Mouse (Mus musculus) frontal cortex, postnatal 36 days (tissue): ENCODE measurements around the gene Trim43a.
"Not testable (repeated sequence)": the region's sequence is repeated elsewhere in the genome, so short reads cannot be mapped to it uniquely, and the experiment has no call there.

Experiments used
- DNase-seq, 2 experiments: peaks; one replicate each; pipeline ENCODE4 v3.0.0; 2022; ENCODE audit warnings: low spot score in 2 of 2

Trim43a gene

GRCm38 (mm10) chr9:88580591-88580990, at the start of gene Trim43a:
TSS of gene Trim43a (plus strand) at chr9:88580891.
- DNase-seq = not testable (repeated sequence)

- DNase-seq = no peak
These were observed 46.6 kb upstream of the Trim43a start for GRCm38 (mm10) chr9:88534093-88534492.

DNA sequence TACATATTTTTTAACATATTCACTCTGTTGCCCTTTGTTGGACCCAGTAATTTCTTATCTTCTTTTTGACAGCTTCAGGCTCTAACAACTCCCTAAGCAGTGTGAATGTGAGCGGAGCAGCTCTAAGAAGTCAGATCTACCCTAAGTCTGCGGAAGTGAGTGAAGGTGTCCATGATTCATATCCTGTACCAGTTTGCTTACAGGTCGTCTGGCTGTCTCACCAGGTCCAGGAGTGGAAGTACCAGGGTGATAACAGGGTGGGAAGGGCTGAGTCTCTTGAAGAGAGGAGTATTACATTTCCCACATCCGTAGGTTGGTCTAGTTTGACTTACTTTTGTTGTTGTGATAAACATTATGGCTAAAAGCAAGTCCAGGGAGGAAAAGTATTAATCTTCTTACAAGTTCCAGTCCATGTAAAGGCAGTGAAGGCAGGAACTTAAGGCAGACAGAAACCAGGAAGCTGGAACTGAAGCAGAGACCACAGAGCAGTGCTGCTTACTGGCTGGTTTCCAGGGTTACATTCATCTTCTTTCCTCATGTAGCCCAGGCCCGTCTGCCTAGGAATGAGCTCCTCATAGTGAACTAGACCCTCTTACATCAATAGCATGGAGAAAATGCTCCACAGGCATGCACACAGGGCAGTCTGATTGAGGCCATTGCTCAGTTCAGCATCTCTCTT, 41.0 kb upstream of the Trim43a start:
- no peak for DNase-seq

GRCm38 (mm10) chr9:88542816-88543215, 37.9 kb upstream of the Trim43a start:
- peak in 1 of 2 experiments; percentile 49 for DNase-seq

- no peak for DNase-seq
These were observed 35.2 kb upstream of the Trim43a start for GRCm38 (mm10) chr9:88545534-88545933.

GRCm38 (mm10) chr9:88546166-88546565, 34.5 kb upstream of the Trim43a start:
- peak in 1 of 2 experiments; percentile 30 for DNase-seq

DNA sequence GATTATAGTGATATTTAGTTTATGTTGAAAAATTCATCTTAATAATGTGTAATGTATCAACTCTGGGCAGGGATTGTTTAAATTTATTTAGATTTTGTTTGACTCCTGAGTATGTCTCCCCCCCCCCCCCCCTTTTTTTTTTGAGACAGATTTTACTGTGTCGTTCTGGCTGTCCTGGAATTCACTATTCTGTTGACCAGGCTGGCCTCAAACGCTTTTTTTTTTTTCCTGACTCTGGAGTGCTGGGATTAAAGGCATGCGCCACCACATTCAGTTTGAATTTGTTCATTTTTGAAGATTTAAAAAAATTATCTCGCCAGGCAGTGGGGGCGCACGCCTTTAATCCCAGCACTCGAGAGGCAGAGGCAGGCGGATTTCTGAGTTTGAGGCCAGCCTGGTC, 34.0 kb upstream of the Trim43a start:
- DNase-seq = no peak

DNA sequence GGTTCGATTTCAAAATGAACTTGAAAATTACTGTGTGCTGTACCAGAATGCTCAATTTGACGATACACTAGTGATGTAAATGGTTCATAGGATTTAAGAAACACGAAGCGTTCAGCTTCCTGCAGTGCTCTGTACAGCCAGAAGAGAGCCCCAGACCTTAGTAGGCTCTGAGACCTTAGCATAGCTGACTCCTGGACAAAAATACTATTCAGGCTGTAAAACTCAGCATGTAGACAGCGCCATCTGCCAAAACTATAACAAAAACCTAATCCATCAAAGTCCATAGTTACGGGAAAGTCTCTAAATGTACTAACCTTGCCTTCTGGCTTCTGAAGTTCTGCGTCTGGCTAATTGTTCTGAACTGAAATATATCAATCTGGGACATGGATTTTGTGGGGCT, 33.4 kb upstream of the Trim43a start:
- DNase-seq = peak in 1 of 2 experiments; percentile 56

GRCm38 (mm10) chr9:88547851-88548613, 32.7 kb upstream of the Trim43a start, which contains the start of gene Zfp949:
TSS of gene Zfp949 (plus strand) at chr9:88548020.
- peak; percentile 85 to 90 for DNase-seq

DNA sequence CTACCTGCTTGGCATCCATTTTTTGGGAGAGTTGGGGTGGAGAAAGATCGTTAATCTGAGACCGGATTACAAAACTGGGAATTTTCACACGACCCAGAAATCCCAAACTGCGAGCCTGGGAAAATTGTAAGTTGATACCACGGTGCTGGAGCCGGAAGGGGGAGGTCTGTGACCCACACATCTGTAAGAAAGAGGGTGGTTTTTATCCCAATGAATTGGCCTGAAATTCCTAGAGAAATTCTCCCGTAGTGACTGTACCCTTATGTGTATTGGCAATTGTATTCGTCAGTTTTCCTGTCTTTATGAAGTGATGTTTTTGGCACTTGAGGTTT, 32.1 kb upstream of the Trim43a start:
- DNase-seq = no peak

GRCm38 (mm10) chr9:88553071-88553470, 27.6 kb upstream of the Trim43a start:
- no peak for DNase-seq

GRCm38 (mm10) chr9:88558146-88558545, 22.5 kb upstream of the Trim43a start:
- DNase-seq = no peak

- not testable (repeated sequence) for DNase-seq
These were observed 19.2 kb upstream of the Trim43a start for GRCm38 (mm10) chr9:88561476-88561875.

GRCm38 (mm10) chr9:88570471-88570870, 10.2 kb upstream of the Trim43a start:
- DNase-seq = not testable (repeated sequence)

DNA sequence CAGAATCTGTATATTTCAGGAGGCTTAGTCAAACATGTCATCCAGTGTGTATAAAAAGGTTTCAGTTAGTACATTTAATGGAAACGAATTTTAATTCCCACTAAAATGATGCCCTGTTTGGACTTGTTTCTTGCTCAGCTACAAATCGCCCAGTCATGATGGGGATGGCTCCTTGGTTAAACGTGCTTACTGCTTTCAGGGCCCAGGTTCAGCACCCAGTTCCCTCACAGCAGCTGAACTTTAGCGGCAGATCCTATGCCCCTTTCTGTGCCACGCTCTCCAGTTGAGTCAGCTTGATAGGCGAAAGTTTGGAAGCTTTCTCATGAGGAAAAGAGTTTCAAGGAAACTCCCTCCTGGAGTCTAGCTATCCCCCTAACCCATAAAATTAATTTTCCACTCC, 13.0 kb downstream of the Trim43a start:
- not testable (repeated sequence) for DNase-seq

GRCm38 (mm10) chr9:88599206-88600162, 18.8 kb downstream of the Trim43a start:
- DNase-seq = peak; percentile 98 to 99

- not testable (repeated sequence) for DNase-seq
These were observed 45.3 kb downstream of the Trim43a start for GRCm38 (mm10) chr9:88625803-88626514.

DNA sequence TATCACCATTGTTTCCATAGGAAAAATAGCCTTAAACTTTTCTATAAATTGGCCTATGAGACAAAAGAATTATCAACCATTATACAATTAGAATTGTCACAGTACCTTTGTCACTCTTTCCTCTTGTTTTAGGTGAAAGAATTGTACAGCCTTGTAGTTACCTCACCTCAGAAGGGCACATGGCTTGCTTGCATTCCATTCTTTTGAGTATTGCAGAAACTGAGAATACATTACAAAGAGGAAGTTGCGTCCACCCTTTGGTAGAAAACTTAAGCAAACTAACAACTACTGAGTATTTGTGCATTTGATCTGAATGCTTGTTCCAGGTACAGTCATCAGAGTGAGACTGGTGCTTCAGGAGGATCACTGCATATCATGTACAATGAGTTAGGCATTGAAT, 57.4 kb downstream of the Trim43a start:
- not testable (repeated sequence) for DNase-seq
